Mouse (Mus musculus) ES-E14 (cell line): ENCODE results near the gene Nyap1. TPM values are rescaled to one million over a fixed set of nuclear protein-coding genes. Genes with fewer than 3 reads are reported as not detected.

ENCODE experiments used
- DNase-seq: peaks from one replicate; pipeline ENCODE4 v3.0.0-alpha.2; 2013; ENCODE audit warnings: low read depth, low spot score
- H3K27ac ChIP-seq: 2 replicates; pipeline ENCODE4 v1.5.1; 2012; ENCODE audit warnings: low read depth, mild to moderate bottlenecking, low read length, moderate library complexity, mixed read lengths; ENCODE audit not compliant: poor library complexity, insufficient read depth, severe bottlenecking
- H3K36me3 ChIP-seq: 2 replicates; pipeline ENCODE4 v1.6.1; 2012; ENCODE audit warnings: mild to moderate bottlenecking, low read length, moderate library complexity, mixed read lengths; ENCODE audit not compliant: control insufficient read depth, poor library complexity, insufficient read depth, severe bottlenecking
- H3K4me1 ChIP-seq, 2 experiments: fragments of 150-350 bp in 1 of 2; sonication (generic) in 1 of 2; 2 replicates each; pipeline ENCODE4 v1.6.1; 2012; ENCODE audit warnings: low read length in 2 of 2, mild to moderate bottlenecking in 1 of 2, mixed read lengths in 1 of 2; ENCODE audit not compliant: control insufficient read depth in 2 of 2, insufficient read depth in 2 of 2, poor library complexity in 1 of 2
- H3K4me3 ChIP-seq, 2 experiments: fragments of 150-350 bp in 1 of 2; sonication (generic) in 1 of 2; 2 replicates each; pipeline ENCODE4 v1.5.1; 2012; ENCODE audit warnings: low read length in 2 of 2, low read depth in 1 of 2, mild to moderate bottlenecking in 1 of 2, mixed read lengths in 1 of 2; ENCODE audit not compliant: insufficient read depth in 1 of 2, poor library complexity in 1 of 2, severe bottlenecking in 1 of 2
- H3K9ac ChIP-seq: 2 replicates; pipeline ENCODE4 v1.6.1; 2012; ENCODE audit warnings: low read depth, mild to moderate bottlenecking, low read length, mixed read lengths; ENCODE audit not compliant: poor library complexity, insufficient read depth, severe bottlenecking
- H3K9me3 ChIP-seq: fragments of 150-350 bp; sonication (generic); 2 replicates; pipeline ENCODE4 v1.6.1; 2012; ENCODE audit warnings: low read depth, mild to moderate bottlenecking, low read length; ENCODE audit not compliant: control insufficient read depth, insufficient read depth
- CHD2 ChIP-seq: IDR thresholded peaks from 2 replicates; pipeline ENCODE4 v1.6.1; 2014; ENCODE audit warnings: mild to moderate bottlenecking, low read depth, low read length, inconsistent platforms
- HCFC1 ChIP-seq: IDR thresholded peaks from 2 replicates; pipeline ENCODE4 v1.6.1; 2012; ENCODE audit warnings: low read length, inconsistent platforms, borderline replicate concordance; ENCODE audit not compliant: insufficient read depth
- MAFK ChIP-seq: IDR thresholded peaks from 2 replicates; pipeline ENCODE4 v1.6.1; 2014; ENCODE audit warnings: mild to moderate bottlenecking, low read depth, low read length, inconsistent platforms; ENCODE audit not compliant: insufficient read depth
- ZC3H11A ChIP-seq: IDR thresholded peaks from 2 replicates; pipeline ENCODE4 v1.6.1; 2012; ENCODE audit warnings: low read depth, mild to moderate bottlenecking, inconsistent platforms, low read length, borderline replicate concordance
- ZNF384 ChIP-seq: IDR thresholded peaks from 2 replicates; pipeline ENCODE4 v1.6.1; 2012; ENCODE audit warnings: low read depth, low read length, inconsistent platforms
- in situ Hi-C, 2 experiments: fragments of 600-800 bp; cut with MboI; formaldehyde crosslinking; loops; one replicate each; pipeline ENCODE4 v1.15.1; 2025; ENCODE audit warnings: low sequenced_read_pairs in 2 of 2, inconsistent platforms in 1 of 2; ENCODE audit not compliant: unreplicated experiment in 2 of 2
- total RNA-seq: library from RNA; depleted of rRNA; stranded (reverse); fragments of 300-350 nt; gene quantifications from 2 replicates; pipeline ENCODE4 v1.2.3, GENCODE M21; 2012

The Nyap1 gene
- total RNA-seq, 1 experiment, result 7.4 TPM

DNA sequence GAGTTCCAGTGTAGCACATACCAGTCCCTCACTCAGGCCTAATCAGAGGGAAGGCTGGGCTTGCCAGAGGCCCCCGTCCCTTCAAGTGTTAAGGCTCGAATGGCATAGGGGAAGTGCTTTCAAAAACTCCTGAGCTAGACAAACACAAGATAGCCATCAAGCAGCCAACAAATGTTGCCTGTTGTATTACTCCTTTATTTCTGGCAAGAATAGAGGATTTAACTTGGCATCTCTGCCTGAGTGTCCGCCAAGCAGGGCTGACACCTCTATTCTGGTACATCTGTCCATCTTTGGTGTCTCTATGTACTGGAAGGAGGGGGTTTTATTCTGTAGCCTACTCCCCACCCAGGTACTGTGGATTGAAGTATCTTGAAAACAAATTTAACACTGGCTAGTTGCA lies 14.7 kb upstream of the Nyap1 start:
- Histone ChIP-seq H3K36me3 (peaks cover 13% of the 10 kb centered on the region), H3K9ac (no peak overlapping the region), H3K4me3 (no peak overlapping the region), H3K27ac (no peak overlapping the region), H3K4me1 (peaks cover 7 to 48% of the 10 kb centered on the region in 2 experiments; a peak in 3 of 4 replicates), H3K9me3 (no peaks in the 10 kb centered on the region)
- TF ChIP-seq MAFK (no peak), HCFC1 (no peak), CHD2 (no peak), ZC3H11A (no peak), ZNF384 (no peak)
- in situ Hi-C loops, result no loop called here
- no peak for DNase-seq

DNA sequence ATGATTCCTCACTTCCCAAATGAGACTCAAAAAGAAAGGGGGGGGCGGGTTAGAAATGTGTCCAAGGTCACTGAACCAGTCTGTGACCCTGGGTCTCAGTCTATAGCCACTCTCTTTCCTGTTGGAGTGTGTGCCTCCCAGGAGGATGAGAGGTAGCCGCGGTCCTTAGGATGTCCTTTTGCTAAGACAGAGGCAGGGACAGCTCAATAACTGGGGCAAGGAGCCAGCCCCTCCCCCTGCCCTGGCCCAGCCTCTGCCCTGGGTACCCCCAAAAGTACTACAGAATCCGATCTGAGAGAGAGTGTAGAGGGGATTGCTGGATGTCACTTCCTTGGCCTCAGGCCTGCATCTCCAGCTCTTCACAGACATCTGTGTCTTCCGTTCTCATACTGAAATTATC lies 14.0 kb upstream of the Nyap1 start:
- peaks cover 15% of the 10 kb centered on the region for H3K36me3 ChIP-seq
- no peak for DNase-seq
- peaks cover 7 to 52% of the 10 kb centered on the region in 2 experiments; a peak in 3 of 4 replicates for H3K4me1 ChIP-seq
- no peak overlapping the region for H3K27ac ChIP-seq
- H3K9ac ChIP-seq, result no peak overlapping the region
- in situ Hi-C loops, result no loop called here
- H3K9me3 ChIP-seq, result no peaks in the 10 kb centered on the region
- no peak overlapping the region for H3K4me3 ChIP-seq
- TF ChIP-seq ZNF384 (no peak), CHD2 (no peak)

DNA sequence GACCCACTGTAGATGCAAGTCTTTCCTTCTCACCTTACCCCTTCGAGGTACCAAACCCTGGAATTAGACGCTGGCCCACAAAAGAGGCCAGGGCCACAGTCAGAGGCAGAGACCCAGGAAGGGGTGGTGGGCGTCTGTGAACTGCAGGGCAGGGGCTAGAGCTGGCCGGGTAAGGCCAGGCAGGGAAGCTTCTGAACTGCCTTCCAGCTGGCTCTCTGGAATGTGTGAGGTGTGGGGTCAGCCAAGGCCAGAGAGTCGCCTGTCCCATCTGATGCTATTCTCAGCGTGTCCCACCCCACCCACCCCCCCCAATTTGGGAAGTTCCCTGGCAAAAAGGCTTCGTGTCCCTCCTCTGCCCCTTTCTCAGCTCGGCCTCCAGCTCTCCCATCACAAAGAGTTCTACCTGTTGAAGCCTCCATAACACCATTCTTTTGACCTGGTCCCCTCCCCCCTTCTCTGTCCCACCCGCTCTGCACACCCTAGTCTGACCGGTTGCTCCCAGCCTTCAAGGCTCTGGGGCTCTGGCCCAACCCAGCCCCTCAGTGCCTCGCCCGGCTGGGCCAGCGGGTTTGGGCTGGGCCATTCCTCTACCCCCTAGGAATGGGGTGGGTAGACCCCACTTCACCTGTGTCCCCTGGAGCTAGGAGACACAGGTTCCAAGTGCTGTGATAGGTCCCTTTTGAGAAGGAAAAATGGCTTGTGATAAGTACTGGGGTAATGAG lies 11.9 kb upstream of the Nyap1 start:
- Histone ChIP-seq H3K9ac (no peak overlapping the region), H3K36me3 (peaks cover 12% of the 10 kb centered on the region; the same call in 1 of the 2 replicates)

GRCm38 (mm10) chr5:137751988-137752387 lies 10.6 kb upstream of the Nyap1 start:
- peaks cover 12% of the 10 kb centered on the region; the same call in 1 of the 2 replicates for H3K36me3 ChIP-seq
- H3K4me3 ChIP-seq, result no peak overlapping the region
- in situ Hi-C loops, result no loop called here
- H3K4me1 ChIP-seq, result peaks cover 6 to 45% of the 10 kb centered on the region in 2 experiments; a peak in 3 of 4 replicates
- no peak overlapping the region; the same call in 1 of the 2 replicates for H3K27ac ChIP-seq
- TF ChIP-seq ZC3H11A (no peak), HCFC1 (no peak), CHD2 (no peak), MAFK (no peak), ZNF384 (no peak)
- no peak overlapping the region for H3K9ac ChIP-seq
- H3K9me3 ChIP-seq, result no peaks in the 10 kb centered on the region
- no peak for DNase-seq

More for the DNA sequence above, 11.9 kb upstream of the Nyap1 start:
- TF ChIP-seq HCFC1, result no peak
- no peak for TF ChIP-seq MAFK
- TF ChIP-seq ZC3H11A, result no peak
- TF ChIP-seq CHD2, result no peak
- no peak for TF ChIP-seq ZNF384
- Histone ChIP-seq H3K4me1 (peaks cover 5 to 46% of the 10 kb centered on the region in 2 experiments; a peak in 3 of 4 replicates), H3K9me3 (no peaks in the 10 kb centered on the region), H3K27ac (no peak overlapping the region; the same call in 1 of the 2 replicates), H3K4me3 (no peak overlapping the region)
- DNase-seq, result no peak
- in situ Hi-C loops, result no loop called here

- in situ Hi-C loops, result no loop called here
- H3K36me3 ChIP-seq, result peaks cover 11% of the 10 kb centered on the region; the same call in 1 of the 2 replicates
Measured at GRCm38 (mm10) chr5:137751221-137751887, 9.9 kb upstream of the Nyap1 start.

More at GRCm38 (mm10) chr5:137751221-137751887, 9.9 kb upstream of the Nyap1 start:
- peaks cover 6 to 42% of the 10 kb centered on the region in 2 experiments; a peak in 3 of 4 replicates for H3K4me1 ChIP-seq
- TF ChIP-seq MAFK, result no peak
- no peak for TF ChIP-seq ZNF384
- no peak for TF ChIP-seq CHD2
- no peak for TF ChIP-seq HCFC1
- no peak for TF ChIP-seq ZC3H11A
- no peak overlapping the region for H3K4me3 ChIP-seq
- H3K9me3 ChIP-seq, result no peaks in the 10 kb centered on the region
- H3K27ac ChIP-seq, result no peak overlapping the region
- H3K9ac ChIP-seq, result no peak overlapping the region
- no peak for DNase-seq
